Mouse (Mus musculus) mesoderm, embryonic 11.5 days (tissue): ENCODE results near the gene Fam193a.

Experiments
- DNase-seq: peaks from one replicate; pipeline ENCODE4 v3.0.0-alpha.2; 2012; ENCODE audit warnings: low read depth, low spot score

Fam193a gene

GRCm38 (mm10) chr5:34369341-34370021, at the start of gene Fam193a:
TSS of gene Fam193a (plus strand) at chr5:34369933.
- DNase-seq, result peak; percentile 96

GRCm38 (mm10) chr5:34321236-34321635, 48.5 kb upstream of the Fam193a start:
- DNase-seq, result no peak

GRCm38 (mm10) chr5:34325286-34325685, 44.4 kb upstream of the Fam193a start:
- DNase-seq, result no peak

- DNase-seq, result peak; percentile 27
Measured at GRCm38 (mm10) chr5:34326249-34326691, 43.5 kb upstream of the Fam193a start.

- DNase-seq, result peak; percentile 36
Measured at GRCm38 (mm10) chr5:34326875-34327576, 42.7 kb upstream of the Fam193a start.

- no peak for DNase-seq
Measured at GRCm38 (mm10) chr5:34330136-34330535, 39.6 kb upstream of the Fam193a start.

GRCm38 (mm10) chr5:34334081-34334480, 35.7 kb upstream of the Fam193a start:
- DNase-seq, result no peak

- DNase-seq, result peak; percentile 41
Measured at GRCm38 (mm10) chr5:34335539-34336096, 34.1 kb upstream of the Fam193a start.

- DNase-seq, result peak; percentile 98
Measured at GRCm38 (mm10) chr5:34336097-34336774, 33.5 kb upstream of the Fam193a start, which contains the start of gene Rnf4. TSS of gene Rnf4 (plus strand) at chr5:34336289.

GRCm38 (mm10) chr5:34336775-34337450, 32.8 kb upstream of the Fam193a start:
- DNase-seq, result peak; percentile 83

GRCm38 (mm10) chr5:34340246-34340645, 29.5 kb upstream of the Fam193a start:
- DNase-seq, result no peak

- no peak for DNase-seq
Measured at GRCm38 (mm10) chr5:34352084-34352631, 17.6 kb upstream of the Fam193a start.

GRCm38 (mm10) chr5:34360261-34360660, 9.5 kb upstream of the Fam193a start:
- DNase-seq, result no peak

- DNase-seq, result no peak
Measured at GRCm38 (mm10) chr5:34363115-34363514, 6.6 kb upstream of the Fam193a start.

- DNase-seq, result no peak
Measured at GRCm38 (mm10) chr5:34368551-34369290, 1.0 kb upstream of the Fam193a start.

GRCm38 (mm10) chr5:34370022-34370823, 490 bp downstream of the Fam193a start:
- peak; percentile 25 for DNase-seq

- DNase-seq, result no peak
Measured at GRCm38 (mm10) chr5:34370840-34371239, 1.1 kb downstream of the Fam193a start.

GRCm38 (mm10) chr5:34372141-34372540, 2.4 kb downstream of the Fam193a start:
- DNase-seq, result no peak

GRCm38 (mm10) chr5:34372541-34372940, 2.8 kb downstream of the Fam193a start:
- DNase-seq, result no peak

- DNase-seq, result no peak
Measured at GRCm38 (mm10) chr5:34378787-34379186, 9.1 kb downstream of the Fam193a start.
